Mouse (Mus musculus): Measurements from ENCODE around the gene Ankrd34b. TPM values are rescaled to one million over a fixed set of nuclear protein-coding genes. Genes with fewer than 3 reads are reported as not detected.

The Ankrd34b gene
- polyA plus RNA-seq (2015; fragmentation: Nextera tagmentation; extraction: Ambion mirVana), result 0.36 and 0.49 TPM in 2 replicates

GRCm38 (mm10) chr13:92425758-92426264 lies at the start of gene Ankrd34b:
Gene Ankrd34b, plus strand, starts transcription at chr13:92425896.
- Histone ChIP-seq H3K27ac (ENCODE audit: low read length) (no peak within 1 kb of the TSS), H3K4me2 (replicated peaks; ENCODE audit: low read depth, low read length) (peak within 1 kb of the TSS; percentile 99), H3K4me3 (ENCODE audit: low read length) (peak within 1 kb of the TSS; percentile 54), H3K9me3 (ENCODE audit: low read length) (no peaks in the 10 kb centered on the region), H3K27me3 (ENCODE audit: insufficient read depth, low read length) (peaks cover 58% of the 10 kb centered on the region), H3K36me3 (ENCODE audit: insufficient read depth, low read length) (no peaks in the 10 kb centered on the region), H3K4me1 (ENCODE audit: insufficient read depth, low read length) (peaks cover 16% of the 10 kb centered on the region), H3K9ac (replicated peaks; ENCODE audit: low read length) (peak within 1 kb of the TSS; percentile 64)
- WGBS, result under 1% methylated on average over 54 of the region's 54 CpGs
- ATAC-seq (ENCODE audit: low FRiP score, low TSS enrichment), result peak; percentile 87

GRCm38 (mm10) chr13:92387367-92387766 lies 38.3 kb upstream of the Ankrd34b start:
- peaks cover 8% of the 10 kb centered on the region; the same call in 1 of the 2 replicates for H3K36me3 ChIP-seq (ENCODE audit: insufficient read depth, low read length)
- no peak overlapping the region for H3K27ac ChIP-seq (ENCODE audit: low read length)
- no peak overlapping the region for H3K4me3 ChIP-seq (ENCODE audit: low read length)
- H3K27me3 ChIP-seq (ENCODE audit: insufficient read depth, low read length), result no peaks in the 10 kb centered on the region
- no peaks in the 10 kb centered on the region for H3K9me3 ChIP-seq (ENCODE audit: low read length)
- no peak overlapping the region for H3K9ac ChIP-seq (replicated peaks; ENCODE audit: low read length)
- H3K4me2 ChIP-seq (replicated peaks; ENCODE audit: low read depth, low read length), result no peak overlapping the region
- no peaks in the 10 kb centered on the region for H3K4me1 ChIP-seq (ENCODE audit: insufficient read depth, low read length)
- 89% methylated on average over 3 of the region's 3 CpGs for WGBS
- no peak for ATAC-seq (ENCODE audit: low FRiP score, low TSS enrichment)

- Histone ChIP-seq H3K27ac (ENCODE audit: low read length) (no peak overlapping the region), H3K9me3 (ENCODE audit: low read length) (no peaks in the 10 kb centered on the region), H3K27me3 (ENCODE audit: insufficient read depth, low read length) (no peaks in the 10 kb centered on the region), H3K9ac (replicated peaks; ENCODE audit: low read length) (no peak overlapping the region), H3K4me3 (ENCODE audit: low read length) (no peak overlapping the region), H3K4me1 (ENCODE audit: insufficient read depth, low read length) (no peaks in the 10 kb centered on the region), H3K36me3 (ENCODE audit: insufficient read depth, low read length) (no peaks in the 10 kb centered on the region), H3K4me2 (replicated peaks; ENCODE audit: low read depth, low read length) (no peak overlapping the region)
- WGBS, result 74% methylated on average over 12 of the region's 12 CpGs
- ATAC-seq (ENCODE audit: low FRiP score, low TSS enrichment), result no peak
Observed at GRCm38 (mm10) chr13:92393047-92393661, 32.5 kb upstream of the Ankrd34b start.

GRCm38 (mm10) chr13:92398491-92399384 lies 27.0 kb upstream of the Ankrd34b start:
- Histone ChIP-seq H3K27me3 (ENCODE audit: insufficient read depth, low read length) (no peaks in the 10 kb centered on the region), H3K4me1 (ENCODE audit: insufficient read depth, low read length) (no peaks in the 10 kb centered on the region), H3K9ac (replicated peaks; ENCODE audit: low read length) (no peak overlapping the region), H3K4me3 (ENCODE audit: low read length) (no peak overlapping the region), H3K27ac (ENCODE audit: low read length) (no peak overlapping the region), H3K4me2 (replicated peaks; ENCODE audit: low read depth, low read length) (no peak overlapping the region), H3K9me3 (ENCODE audit: low read length) (no peaks in the 10 kb centered on the region), H3K36me3 (ENCODE audit: insufficient read depth, low read length) (no peaks in the 10 kb centered on the region)
- ATAC-seq (ENCODE audit: low FRiP score, low TSS enrichment), result no peak
- 71% methylated on average over 11 of the region's 11 CpGs for WGBS

- no peak; the same call in 1 of the 2 replicates for ATAC-seq (ENCODE audit: low FRiP score, low TSS enrichment)
Observed at GRCm38 (mm10) chr13:92402063-92402462, 23.6 kb upstream of the Ankrd34b start.

GRCm38 (mm10) chr13:92403496-92403895 lies 22.2 kb upstream of the Ankrd34b start:
- Histone ChIP-seq H3K27ac (ENCODE audit: low read length) (no peak overlapping the region), H3K9me3 (ENCODE audit: low read length) (no peaks in the 10 kb centered on the region), H3K9ac (replicated peaks; ENCODE audit: low read length) (no peak overlapping the region), H3K27me3 (ENCODE audit: insufficient read depth, low read length) (no peaks in the 10 kb centered on the region), H3K4me2 (replicated peaks; ENCODE audit: low read depth, low read length) (no peak overlapping the region), H3K4me1 (ENCODE audit: insufficient read depth, low read length) (no peaks in the 10 kb centered on the region), H3K4me3 (ENCODE audit: low read length) (no peak overlapping the region), H3K36me3 (ENCODE audit: insufficient read depth, low read length) (no peaks in the 10 kb centered on the region)
- no peak for ATAC-seq (ENCODE audit: low FRiP score, low TSS enrichment)
- WGBS, result 48% methylated on average over 3 of the region's 3 CpGs

More at GRCm38 (mm10) chr13:92402063-92402462, 23.6 kb upstream of the Ankrd34b start:
- Histone ChIP-seq H3K9ac (replicated peaks; ENCODE audit: low read length) (no peak overlapping the region), H3K4me3 (ENCODE audit: low read length) (no peak overlapping the region), H3K27ac (ENCODE audit: low read length) (no peak overlapping the region), H3K27me3 (ENCODE audit: insufficient read depth, low read length) (no peaks in the 10 kb centered on the region), H3K9me3 (ENCODE audit: low read length) (no peaks in the 10 kb centered on the region), H3K4me1 (ENCODE audit: insufficient read depth, low read length) (no peaks in the 10 kb centered on the region), H3K36me3 (ENCODE audit: insufficient read depth, low read length) (no peaks in the 10 kb centered on the region), H3K4me2 (replicated peaks; ENCODE audit: low read depth, low read length) (no peak overlapping the region)
- 34% methylated on average over 2 of the region's 2 CpGs for WGBS

- no peaks in the 10 kb centered on the region for H3K4me1 ChIP-seq (ENCODE audit: insufficient read depth, low read length)
- no peak overlapping the region for H3K27ac ChIP-seq (ENCODE audit: low read length)
- WGBS, result 77% methylated on average over 2 of the region's 2 CpGs
Observed at GRCm38 (mm10) chr13:92410486-92410885, 15.2 kb upstream of the Ankrd34b start.

GRCm38 (mm10) chr13:92419630-92420029 lies 6.1 kb upstream of the Ankrd34b start:
- no peak for ATAC-seq (ENCODE audit: low FRiP score, low TSS enrichment)
- Histone ChIP-seq H3K4me2 (replicated peaks; ENCODE audit: low read depth, low read length) (no peak overlapping the region), H3K4me1 (ENCODE audit: insufficient read depth, low read length) (no peaks in the 10 kb centered on the region), H3K27ac (ENCODE audit: low read length) (no peak overlapping the region), H3K9ac (replicated peaks; ENCODE audit: low read length) (no peak overlapping the region), H3K36me3 (ENCODE audit: insufficient read depth, low read length) (no peaks in the 10 kb centered on the region), H3K27me3 (ENCODE audit: insufficient read depth, low read length) (peaks cover 14% of the 10 kb centered on the region), H3K9me3 (ENCODE audit: low read length) (no peaks in the 10 kb centered on the region), H3K4me3 (ENCODE audit: low read length) (no peak overlapping the region)
- 91% methylated on average over 11 of the region's 11 CpGs for WGBS

More at GRCm38 (mm10) chr13:92410486-92410885, 15.2 kb upstream of the Ankrd34b start:
- H3K9me3 ChIP-seq (ENCODE audit: low read length), result no peaks in the 10 kb centered on the region
- H3K4me3 ChIP-seq (ENCODE audit: low read length), result no peak overlapping the region
- no peaks in the 10 kb centered on the region for H3K27me3 ChIP-seq (ENCODE audit: insufficient read depth, low read length)
- H3K36me3 ChIP-seq (ENCODE audit: insufficient read depth, low read length), result no peaks in the 10 kb centered on the region
- no peak overlapping the region for H3K9ac ChIP-seq (replicated peaks; ENCODE audit: low read length)
- no peak for ATAC-seq (ENCODE audit: low FRiP score, low TSS enrichment)
- H3K4me2 ChIP-seq (replicated peaks; ENCODE audit: low read depth, low read length), result no peak overlapping the region

- Histone ChIP-seq H3K27ac (ENCODE audit: low read length) (no peak overlapping the region), H3K9me3 (ENCODE audit: low read length) (no peaks in the 10 kb centered on the region), H3K4me3 (ENCODE audit: low read length) (no peak overlapping the region), H3K36me3 (ENCODE audit: insufficient read depth, low read length) (no peaks in the 10 kb centered on the region), H3K9ac (replicated peaks; ENCODE audit: low read length) (no peak overlapping the region), H3K27me3 (ENCODE audit: insufficient read depth, low read length) (peaks cover 54% of the 10 kb centered on the region), H3K4me2 (replicated peaks; ENCODE audit: low read depth, low read length) (no peak overlapping the region), H3K4me1 (ENCODE audit: insufficient read depth, low read length) (peaks cover 16% of the 10 kb centered on the region)
- ATAC-seq (ENCODE audit: low FRiP score, low TSS enrichment), result no peak
- WGBS, result 42% methylated on average over 3 of the region's 3 CpGs
Observed at GRCm38 (mm10) chr13:92423711-92424110, 2.0 kb upstream of the Ankrd34b start.

All from kidney, embryonic 16.5 days (tissue).